Mouse (Mus musculus) myocyte (in vitro differentiated cells): ENCODE data around the gene E130114P18Rik. TPM values are rescaled to one million over a fixed set of nuclear protein-coding genes. Genes with fewer than 3 reads are reported as not detected.
A peak's percentile ranks its signal among the peaks of the same experiment; 100 is the strongest.

Source experiments
- H3K27me3 ChIP-seq: one replicate; pipeline ENCODE4 v1.6.1; 2011; ENCODE audit not compliant: control insufficient read depth, insufficient read depth, insufficient read length
- H3K36me3 ChIP-seq: one replicate; pipeline ENCODE4 v1.6.1; 2011; ENCODE audit not compliant: control insufficient read depth, insufficient read depth
- H3K4me2 ChIP-seq: one replicate; pipeline ENCODE4 v1.6.1; 2011; ENCODE audit warnings: low read depth, control low read depth
- H3K4me3 ChIP-seq: one replicate; pipeline ENCODE4 v1.5.1; 2011; ENCODE audit warnings: mild to moderate bottlenecking, control low read depth, moderate library complexity
- H3K79me2 ChIP-seq: one replicate; pipeline ENCODE4 v1.6.1; 2011; ENCODE audit not compliant: control insufficient read depth, insufficient read depth
- H3ac ChIP-seq: one replicate; pipeline ENCODE4 v1.6.1; 2011; ENCODE audit not compliant: control insufficient read depth, insufficient read length
- CEBPB ChIP-seq: IDR thresholded peaks from 2 replicates; pipeline ENCODE4 v1.6.1; 2011; ENCODE audit warnings: mild to moderate bottlenecking, moderate library complexity; ENCODE audit not compliant: poor library complexity, insufficient read depth, severe bottlenecking
- E2F4 ChIP-seq: IDR thresholded peaks from one replicate; pipeline ENCODE4 v1.6.1; 2011; ENCODE audit warnings: mild to moderate bottlenecking, control low read depth, moderate library complexity; ENCODE audit not compliant: insufficient read depth
- MAX ChIP-seq: IDR thresholded peaks from one replicate; pipeline ENCODE4 v1.6.1; 2011; ENCODE audit warnings: low read depth, mild to moderate bottlenecking, control low read depth
- MYOD1 ChIP-seq, 3 experiments: IDR thresholded peaks; one replicate each; pipeline ENCODE4 v1.6.1; 2011; ENCODE audit warnings: control low read depth in 2 of 3, low read depth in 2 of 3, mild to moderate bottlenecking in 2 of 3, moderate library complexity in 1 of 3; ENCODE audit not compliant: insufficient read length in 2 of 3, control insufficient read depth in 1 of 3
- POLR2A ChIP-seq: IDR thresholded peaks from one replicate; pipeline ENCODE4 v1.6.1; 2011; ENCODE audit warnings: low read depth, mild to moderate bottlenecking, control low read depth, moderate library complexity; ENCODE audit not compliant: insufficient read length
- POLR2AphosphoS2 ChIP-seq: IDR thresholded peaks from one replicate; pipeline ENCODE4 v1.6.1; 2011; ENCODE audit warnings: low read depth, control low read depth; ENCODE audit not compliant: insufficient read length
- SRF ChIP-seq: IDR thresholded peaks from one replicate; pipeline ENCODE4 v1.6.1; 2011; ENCODE audit warnings: low read depth; ENCODE audit not compliant: control insufficient read depth, insufficient read length
- TCF12 ChIP-seq: IDR thresholded peaks from one replicate; pipeline ENCODE4 v1.6.1; 2011; ENCODE audit warnings: mild to moderate bottlenecking, control low read depth; ENCODE audit not compliant: poor library complexity, insufficient read depth, severe bottlenecking
- TCF3 ChIP-seq: IDR thresholded peaks from one replicate; pipeline ENCODE4 v1.6.1; 2011; ENCODE audit warnings: low read depth, control low read depth; ENCODE audit not compliant: insufficient read length
- USF1 ChIP-seq: IDR thresholded peaks from one replicate; pipeline ENCODE4 v1.6.1; 2011; ENCODE audit warnings: low read depth, mild to moderate bottlenecking, control low read depth, moderate library complexity
- polyA plus RNA-seq: library from polyadenylated mRNA; unstranded; fragments of >200 nt; fragmentation: generic; extraction: Trizol; gene quantifications from one replicate; pipeline ENCODE4 v1.2.1, GENCODE M21; 2012; ENCODE audit warnings: missing spikeins

Gene E130114P18Rik
- polyA plus RNA-seq, 1 experiment: not detected

GRCm38 (mm10) chr4:97779003-97779930 lies 1.4 kb upstream of the E130114P18Rik start:
- no peaks in the 10 kb centered on the region for H3K36me3 ChIP-seq
- H3K27me3 ChIP-seq: peaks cover 26% of the 10 kb centered on the region
- no peak overlapping the region for H3K4me3 ChIP-seq

GRCm38 (mm10) chr4:97778211-97779002 lies 529 bp upstream of the E130114P18Rik start:
- Histone ChIP-seq H3K27me3 (peaks cover 26% of the 10 kb centered on the region), H3K79me2 (no peaks in the 10 kb centered on the region), H3K36me3 (no peaks in the 10 kb centered on the region), H3ac (peak overlapping the region; percentile 8), H3K4me3 (no peak overlapping the region), H3K4me2 (peak overlapping the region; percentile 74)
- TF ChIP-seq SRF (no peak), CEBPB (no peak), MAX (no peak), POLR2A (no peak), POLR2AphosphoS2 (no peak), E2F4 (no peak), TCF12 (no peak), TCF3 (no peak)

More at GRCm38 (mm10) chr4:97779003-97779930, 1.4 kb upstream of the E130114P18Rik start:
- TF ChIP-seq MAX (no peak), POLR2AphosphoS2 (no peak), E2F4 (no peak), POLR2A (no peak), TCF3 (no peak), MYOD1 (IDR thresholded peaks at IDR 0.05; ENCODE audit: control insufficient read depth in 1 of 3, insufficient read length in 2 of 3, low read depth in 2 of 3) (no peak), SRF (no peak), TCF12 (no peak)
- Histone ChIP-seq H3ac (no peak overlapping the region), H3K4me2 (no peak overlapping the region), H3K79me2 (no peaks in the 10 kb centered on the region)

- H3K27me3 ChIP-seq: peaks cover 26% of the 10 kb centered on the region
- H3K4me2 ChIP-seq: peak overlapping the region; percentile 74
- no peak overlapping the region for H3K4me3 ChIP-seq
- TF ChIP-seq E2F4 (no peak), MYOD1 (IDR thresholded peaks at IDR 0.05; ENCODE audit: control insufficient read depth in 1 of 3, insufficient read length in 2 of 3, low read depth in 2 of 3) (no peak), POLR2A (no peak), SRF (no peak), MAX (no peak), POLR2AphosphoS2 (no peak)
- no peaks in the 10 kb centered on the region for H3K79me2 ChIP-seq
- H3ac ChIP-seq: no peak overlapping the region
- no peaks in the 10 kb centered on the region for H3K36me3 ChIP-seq
Measured at GRCm38 (mm10) chr4:97777081-97777705, 685 bp downstream of the E130114P18Rik start.

GRCm38 (mm10) chr4:97776388-97777080 lies 1.3 kb downstream of the E130114P18Rik start:
- Histone ChIP-seq H3K4me3 (no peak overlapping the region), H3K4me2 (peak overlapping the region; percentile 59)
- no peak for TF ChIP-seq CEBPB
- TF ChIP-seq POLR2AphosphoS2: no peak
- TF ChIP-seq MAX: no peak
- TF ChIP-seq MYOD1 (IDR thresholded peaks at IDR 0.05; ENCODE audit: control insufficient read depth in 1 of 3, insufficient read length in 2 of 3, low read depth in 2 of 3): no peak
- no peak for TF ChIP-seq TCF12
- TF ChIP-seq USF1: no peak

More at GRCm38 (mm10) chr4:97776388-97777080, 1.3 kb downstream of the E130114P18Rik start:
- peaks cover 26% of the 10 kb centered on the region for H3K27me3 ChIP-seq
- no peaks in the 10 kb centered on the region for H3K36me3 ChIP-seq
- no peaks in the 10 kb centered on the region for H3K79me2 ChIP-seq
- no peak overlapping the region for H3ac ChIP-seq
